Mouse (Mus musculus) retina, embryonic 14.5 days (tissue): ENCODE measurements around the gene Phactr4.
"Not testable (repeated sequence)": the region's sequence is repeated elsewhere in the genome, so short reads cannot be mapped to it uniquely, and the experiment has no call there.

ENCODE experiments used
- DNase-seq: peaks from one replicate; pipeline ENCODE4 v3.0.0-alpha.2; 2015; ENCODE audit warnings: low spot score

Phactr4 gene

DNA sequence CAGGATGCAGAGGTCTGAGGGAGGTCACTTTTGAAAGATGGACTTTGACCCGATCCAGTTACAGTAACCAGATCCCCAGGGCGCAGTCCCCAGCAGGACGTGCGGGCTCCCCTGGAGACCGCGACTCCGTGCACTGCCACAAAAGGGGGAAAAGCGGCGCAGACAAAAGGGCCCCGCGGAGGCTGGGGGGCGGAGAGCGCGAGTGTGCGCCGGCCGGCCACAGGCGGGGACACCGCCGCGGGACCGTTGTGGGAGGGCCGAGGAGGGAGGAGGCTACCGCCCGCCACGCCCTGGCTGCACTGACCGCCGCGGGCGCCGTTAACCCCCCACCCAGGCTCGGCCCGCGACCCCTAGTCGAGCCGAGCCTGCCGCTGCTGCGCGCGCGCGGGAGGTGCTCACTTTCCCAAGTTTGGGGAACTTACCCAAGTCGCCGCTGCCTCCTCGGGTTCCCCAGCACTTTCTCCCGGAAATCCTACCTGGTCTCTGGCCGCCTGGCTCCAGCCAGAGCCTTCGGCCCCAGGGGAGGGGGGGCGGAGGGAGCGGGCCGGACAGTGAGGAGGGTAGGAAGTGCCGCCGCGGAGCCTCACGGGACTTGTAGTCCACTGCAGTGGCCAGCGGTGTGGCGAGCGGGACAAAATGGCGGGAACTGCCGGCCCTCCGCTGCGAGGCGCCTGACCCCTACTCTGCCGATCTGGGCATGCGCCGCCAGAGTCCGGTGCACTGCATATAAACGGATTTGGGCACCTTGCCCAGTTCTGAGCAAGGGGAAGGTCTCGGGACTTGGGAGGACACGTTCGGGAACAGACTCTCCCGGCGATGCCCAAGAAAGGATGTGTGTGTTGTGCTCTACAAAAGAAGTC is at the start of gene Phactr4:
TSS of gene Phactr4 (minus strand) at position 567 of the 860 bp plus-strand sequence.
- peak; percentile 99 for DNase-seq

GRCm38 (mm10) chr4:132469873-132470272 is 47.6 kb upstream of the Phactr4 start:
- no peak for DNase-seq

GRCm38 (mm10) chr4:132464255-132464613 is 41.9 kb upstream of the Phactr4 start:
- DNase-seq: no peak

DNA sequence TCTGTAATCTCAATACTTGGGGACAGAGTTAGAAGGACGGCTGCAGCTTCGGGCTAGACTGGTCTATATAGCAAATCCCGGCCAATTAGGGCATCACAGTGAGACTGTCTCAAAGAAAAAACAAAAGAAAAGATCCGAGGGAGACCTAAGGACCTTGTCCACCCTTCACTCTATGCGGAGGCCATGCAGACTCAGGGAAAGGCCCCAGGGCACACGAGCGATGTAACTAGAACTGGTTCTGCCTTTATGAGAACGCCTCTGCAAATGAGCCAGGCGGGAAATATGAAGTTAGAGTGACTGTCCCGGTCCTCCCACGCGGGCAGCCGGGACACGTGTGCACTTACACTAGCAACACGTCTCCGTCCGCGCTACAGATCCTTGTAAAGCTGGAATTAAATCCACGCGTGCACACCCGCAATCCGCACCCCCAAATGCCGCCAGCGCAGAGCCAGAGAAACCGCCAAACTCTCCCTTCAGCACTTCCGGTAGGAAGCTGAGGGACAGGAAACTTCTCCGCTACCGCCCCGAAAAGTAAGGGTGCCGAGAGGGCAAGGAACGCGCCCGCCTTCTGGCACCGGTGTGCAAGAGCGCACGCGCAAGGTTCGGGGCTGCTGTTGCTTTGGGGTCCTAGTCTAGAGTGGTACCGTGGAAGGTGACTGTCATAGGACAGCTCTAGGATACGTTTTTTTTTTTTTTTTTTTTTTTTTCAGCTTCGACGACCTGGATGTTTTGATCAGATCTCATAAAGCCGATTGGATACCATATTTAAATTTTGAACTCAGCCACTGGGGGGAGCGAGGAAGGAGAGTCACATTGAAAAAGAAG is 41.4 kb upstream of the Phactr4 start, which contains the start of gene Med18:
TSS of gene Med18 (minus strand) at position 492 of the 825 bp plus-strand sequence.
- DNase-seq: peak; percentile 95

GRCm38 (mm10) chr4:132462836-132463235 is 40.5 kb upstream of the Phactr4 start:
- DNase-seq: no peak

- no peak for DNase-seq
Measured at GRCm38 (mm10) chr4:132460225-132460624, 37.9 kb upstream of the Phactr4 start.

DNA sequence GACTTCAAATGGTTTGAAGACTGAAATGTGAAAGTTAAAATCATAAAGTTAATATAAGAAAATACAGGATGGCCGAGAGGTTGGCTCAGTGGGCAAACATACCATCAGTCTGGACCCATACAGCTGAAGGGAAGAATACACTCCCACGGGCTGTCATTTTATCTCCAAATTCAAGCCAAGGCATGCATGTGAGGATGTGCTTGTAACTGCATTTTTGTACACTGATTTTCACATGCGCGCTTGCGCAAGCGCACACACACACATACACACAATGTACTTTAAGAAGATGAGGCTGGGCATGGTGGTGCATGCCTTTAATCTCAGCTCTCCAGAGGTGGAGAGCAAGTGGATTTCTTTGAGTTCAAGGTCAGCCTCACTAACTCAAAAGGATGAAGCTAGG is 33.3 kb upstream of the Phactr4 start:
- DNase-seq: no peak

DNA sequence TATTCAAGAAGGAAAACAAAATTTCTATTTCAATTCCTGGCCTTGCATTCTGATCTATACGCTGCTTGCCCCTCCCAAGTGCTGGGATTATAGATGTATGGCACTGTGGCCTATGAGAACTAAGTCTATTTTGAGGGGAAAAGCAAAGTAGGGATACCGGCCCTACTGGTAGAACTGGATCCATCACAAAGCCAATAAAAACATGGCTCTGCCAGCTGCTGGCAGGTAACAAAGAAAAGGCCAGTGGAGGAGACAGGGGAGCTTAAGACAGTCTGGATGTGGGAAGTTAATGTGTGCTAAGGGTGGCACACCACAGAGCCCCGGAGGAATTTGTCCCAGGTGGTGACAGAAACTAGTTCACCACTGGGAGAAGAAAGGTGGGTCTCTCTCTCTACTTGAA is 32.9 kb upstream of the Phactr4 start:
- DNase-seq: no peak

- no peak for DNase-seq
Measured at GRCm38 (mm10) chr4:132454216-132454615, 31.9 kb upstream of the Phactr4 start.

DNA sequence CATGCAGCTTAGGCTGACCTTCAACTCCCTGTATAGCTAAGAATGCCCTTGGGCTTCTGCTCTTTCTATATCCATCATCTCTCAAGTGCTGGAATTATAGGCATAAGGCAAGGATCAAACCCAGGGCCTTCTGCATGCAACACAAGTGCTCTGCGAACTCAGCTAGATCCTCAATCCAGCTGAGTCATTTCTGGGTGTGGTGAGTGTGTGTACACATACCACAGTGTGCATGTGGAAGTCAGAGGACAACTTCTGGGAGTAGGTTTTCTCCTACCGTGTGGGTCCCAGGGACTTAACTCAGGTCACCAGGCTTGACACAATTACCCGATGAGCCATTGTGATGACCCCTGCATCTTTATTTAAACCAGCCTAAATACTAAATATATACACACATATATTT is 27.5 kb upstream of the Phactr4 start:
- no peak for DNase-seq

- no peak for DNase-seq
Measured at GRCm38 (mm10) chr4:132446105-132446504, 23.8 kb upstream of the Phactr4 start.

GRCm38 (mm10) chr4:132444516-132444915 is 22.2 kb upstream of the Phactr4 start:
- DNase-seq: no peak

GRCm38 (mm10) chr4:132437857-132438256 is 15.6 kb upstream of the Phactr4 start:
- DNase-seq: no peak

GRCm38 (mm10) chr4:132432717-132433372 is 10.6 kb upstream of the Phactr4 start:
- DNase-seq: no peak

DNA sequence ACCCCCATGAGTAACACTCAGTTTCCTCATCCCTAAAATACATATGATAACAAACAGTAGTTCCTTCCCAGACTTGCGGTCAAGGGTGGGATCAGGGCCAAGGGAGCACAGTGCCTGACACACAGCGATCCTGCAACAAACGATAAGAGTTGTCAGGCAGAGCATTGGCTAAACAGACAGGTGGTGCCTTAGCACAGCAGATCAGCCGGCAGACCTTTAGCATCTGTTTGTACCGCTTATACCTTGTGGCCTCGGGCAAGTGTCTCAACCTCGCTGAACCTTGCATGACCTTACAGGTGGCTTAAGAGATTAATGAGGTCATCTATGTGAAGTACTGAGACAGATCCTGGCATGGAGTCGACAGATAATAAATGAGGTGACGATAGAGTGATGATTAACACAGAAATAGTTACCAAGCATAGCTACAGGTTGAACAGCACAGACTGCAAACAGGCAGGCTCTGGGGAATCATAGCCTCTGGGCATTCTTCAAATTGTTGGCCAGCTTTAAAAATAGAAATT is 5.8 kb upstream of the Phactr4 start:
- no peak for DNase-seq

DNA sequence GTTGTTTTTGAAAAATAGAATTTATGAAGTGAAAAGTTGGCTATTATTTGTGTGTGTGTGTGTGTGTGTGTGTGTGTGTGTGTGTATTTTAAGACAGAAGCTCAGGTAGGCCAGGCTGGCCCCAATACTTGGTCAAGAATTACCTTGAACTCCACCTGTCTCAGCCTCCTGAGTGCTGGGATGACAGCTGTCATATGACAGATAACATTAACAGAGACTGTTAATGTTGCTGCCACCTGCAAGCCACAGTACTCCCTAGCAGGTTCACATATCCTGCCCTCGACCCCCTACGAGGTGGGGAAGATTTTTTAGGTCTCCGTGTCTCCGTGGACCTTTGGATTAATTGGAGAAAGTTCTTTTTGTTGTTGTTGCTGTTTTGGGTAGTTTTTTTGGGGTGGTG is 5.2 kb upstream of the Phactr4 start:
- no peak for DNase-seq

- no peak for DNase-seq
Measured at GRCm38 (mm10) chr4:132426021-132426420, 3.7 kb upstream of the Phactr4 start.

GRCm38 (mm10) chr4:132424765-132425164 is 2.5 kb upstream of the Phactr4 start:
- peak; percentile 9 for DNase-seq

DNA sequence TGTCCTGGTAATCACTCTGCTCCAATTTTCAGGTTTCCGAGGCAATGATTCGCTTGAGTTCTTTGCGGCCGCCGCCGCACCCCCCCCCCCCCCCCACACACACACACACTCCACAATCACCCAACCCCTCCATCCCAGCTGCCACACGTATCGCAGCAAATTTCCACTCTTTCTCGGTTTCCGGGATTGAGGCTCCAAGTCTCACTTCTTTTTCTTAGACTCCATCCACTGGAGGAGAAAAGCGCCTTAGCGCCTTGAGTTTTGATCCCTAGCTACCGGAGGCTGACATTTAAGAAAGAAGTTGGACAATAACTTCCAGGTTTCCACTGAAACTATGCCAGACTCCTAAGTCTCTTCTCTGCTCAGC is 750 bp downstream of the Phactr4 start:
- peak; percentile 48 for DNase-seq

- no peak for DNase-seq
Measured at GRCm38 (mm10) chr4:132420471-132420870, 1.8 kb downstream of the Phactr4 start.

DNA sequence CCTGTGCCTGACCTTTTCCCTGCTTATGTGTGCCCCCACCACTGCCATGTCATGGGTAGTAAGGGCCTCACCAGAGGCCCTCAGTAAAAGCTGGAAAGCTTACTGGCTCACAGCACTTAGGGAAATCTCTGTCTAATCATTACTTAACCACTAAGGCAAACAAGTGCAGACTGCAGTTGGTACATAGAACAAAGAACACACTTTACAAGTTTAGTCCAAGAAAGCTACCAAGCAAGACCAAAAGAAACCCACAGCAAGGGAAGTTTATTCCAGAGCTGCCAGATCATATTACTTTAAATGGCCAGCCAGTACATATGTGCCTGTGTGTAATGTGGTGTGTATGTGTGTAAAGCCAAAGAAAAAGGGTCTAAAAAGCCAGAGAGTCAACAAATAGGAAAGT is 6.3 kb downstream of the Phactr4 start:
- no peak for DNase-seq

DNA sequence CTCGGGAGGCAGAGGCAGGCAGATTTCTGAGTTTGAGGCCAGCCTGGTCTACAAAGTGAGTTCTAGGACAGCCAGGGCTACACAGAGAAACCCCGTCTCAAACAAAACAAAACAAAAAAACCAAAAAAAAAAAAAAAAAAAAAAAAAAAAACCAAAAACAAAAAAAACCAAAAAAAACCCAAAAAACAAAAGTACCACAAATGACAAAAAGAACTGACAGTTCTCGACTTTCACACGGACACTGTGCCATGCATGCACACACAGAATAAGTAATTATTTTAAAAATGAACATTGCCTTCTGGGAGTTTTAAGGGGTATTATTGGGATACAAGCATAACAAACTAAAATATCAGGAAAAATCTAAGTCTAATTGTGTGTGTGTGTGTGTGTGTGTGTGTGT is 9.0 kb downstream of the Phactr4 start:
- DNase-seq: not testable (repeated sequence)
